Mouse (Mus musculus) bone marrow, adult 2 months (tissue): ENCODE data around the gene Washc2.

Experiments used
- CTCF ChIP-seq: fragments of 200-500 bp; IDR thresholded peaks from 2 replicates; pipeline ENCODE4 v1.5.1; 2011; ENCODE audit warnings: low read length, control low read depth; ENCODE audit not compliant: control insufficient read depth, insufficient read depth
- POLR2A ChIP-seq: fragments of 200-500 bp; IDR thresholded peaks from 2 replicates; pipeline ENCODE4 v1.6.1; 2011; ENCODE audit warnings: low read depth, mild to moderate bottlenecking, control low read depth, low read length, borderline replicate concordance; ENCODE audit not compliant: control insufficient read depth

- TF ChIP-seq POLR2A (no peak), CTCF (no peak)
Measured at GRCm38 (mm10) chr6:116266273-116267109, 58.7 kb downstream of the Washc2 start.
